Mouse (Mus musculus) hindlimb bud, embryonic 11.5 days (tissue): ENCODE data around the gene Myof.

Experiments
- DNase-seq: peaks from one replicate; pipeline ENCODE4 v3.0.0-alpha.2; 2012; ENCODE audit warnings: low read depth, low spot score; ENCODE audit errors: extremely low spot score

Myof gene

DNA sequence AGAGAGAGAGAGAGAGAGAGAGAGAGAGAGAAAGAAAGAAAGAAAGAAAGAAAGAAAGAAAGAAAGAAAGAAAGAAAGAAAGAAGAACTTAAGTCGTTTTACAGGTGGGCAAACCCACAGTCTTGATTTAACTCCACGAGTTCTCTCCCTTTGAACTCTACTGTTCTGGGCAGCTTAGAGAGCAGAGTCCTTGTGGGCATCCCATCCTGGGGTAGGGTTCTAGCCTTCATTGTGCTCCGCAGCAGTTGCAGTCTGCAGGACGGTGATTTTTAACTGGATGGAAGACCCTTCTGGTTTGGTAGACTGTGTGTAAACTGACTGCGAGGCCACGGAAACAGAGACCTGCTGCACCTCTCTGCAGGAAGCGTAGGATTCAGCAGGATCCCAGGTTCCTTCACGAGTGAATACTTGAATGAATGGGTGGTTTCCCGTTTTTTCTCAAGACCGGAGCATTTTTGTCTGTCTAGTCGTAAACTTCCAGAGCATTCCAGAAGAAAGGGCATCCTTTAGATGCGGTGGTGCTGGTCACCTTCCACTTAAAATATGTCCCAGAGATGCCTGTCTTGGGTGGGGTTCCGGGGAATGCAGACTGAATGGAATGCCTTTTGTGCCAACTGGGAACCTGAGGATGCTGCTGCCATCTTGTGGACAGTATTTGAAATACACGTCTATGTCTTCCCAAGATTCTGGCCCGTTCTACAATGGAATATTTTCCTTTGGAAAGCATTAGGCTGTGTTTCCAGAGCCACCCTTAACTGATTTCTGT lies 156.8 kb downstream of the Myof start:
- DNase-seq = peak; percentile 80

DNA sequence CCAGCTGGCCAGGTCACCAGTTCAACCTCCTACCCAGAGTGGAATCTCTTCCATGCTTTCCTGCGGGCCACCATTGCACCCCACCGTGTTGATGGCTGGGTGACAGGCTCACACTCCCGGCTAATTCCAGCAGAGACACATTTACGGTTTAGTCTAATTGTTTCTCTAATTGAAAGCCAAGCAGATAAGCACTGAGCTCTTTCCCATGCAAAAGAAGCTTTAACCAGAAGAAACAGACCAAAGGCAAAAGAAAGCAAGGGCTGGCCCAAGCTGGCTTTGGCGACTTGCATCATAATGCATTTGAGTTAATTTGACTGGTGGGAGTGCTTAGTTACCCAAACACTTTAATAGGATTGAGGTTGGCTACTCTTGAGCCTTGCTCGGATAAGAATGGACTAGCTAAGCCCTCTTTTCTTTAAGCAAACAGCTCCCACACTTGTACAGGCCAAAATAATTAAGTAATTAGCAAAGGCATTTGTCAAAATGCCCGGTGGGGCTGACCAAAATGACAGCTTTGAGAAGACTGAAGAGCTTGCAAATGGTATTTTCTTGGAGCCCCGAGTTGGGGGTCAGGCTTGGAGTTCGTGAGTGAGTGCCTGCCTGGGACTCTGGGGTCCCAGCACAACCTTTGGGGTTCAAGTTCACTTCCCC lies 161.8 kb downstream of the Myof start:
- DNase-seq = no peak

GRCm38 (mm10) chr19:37877511-37878167 lies 165.7 kb downstream of the Myof start:
- no peak for DNase-seq

GRCm38 (mm10) chr19:37876605-37877245 lies 166.7 kb downstream of the Myof start:
- DNase-seq = no peak

DNA sequence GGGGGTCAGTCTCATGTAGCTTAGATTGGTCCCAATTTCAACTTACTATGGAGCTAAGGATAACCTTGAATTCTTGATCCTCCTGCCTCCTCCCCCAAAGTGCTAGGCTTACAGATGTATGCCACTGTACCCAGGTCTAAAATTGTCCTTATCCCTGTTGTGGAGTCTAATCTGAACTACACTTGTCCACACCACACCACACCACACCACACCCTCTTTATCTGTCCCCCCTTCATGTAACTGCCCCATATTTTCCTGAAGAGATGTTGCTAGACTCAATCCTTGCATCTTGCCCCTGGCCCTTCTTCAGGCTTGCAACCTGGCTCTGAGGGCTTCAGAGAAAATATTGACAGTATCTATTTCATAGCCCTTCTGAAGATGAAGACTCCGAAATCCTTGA lies 169.9 kb downstream of the Myof start:
- no peak for DNase-seq

DNA sequence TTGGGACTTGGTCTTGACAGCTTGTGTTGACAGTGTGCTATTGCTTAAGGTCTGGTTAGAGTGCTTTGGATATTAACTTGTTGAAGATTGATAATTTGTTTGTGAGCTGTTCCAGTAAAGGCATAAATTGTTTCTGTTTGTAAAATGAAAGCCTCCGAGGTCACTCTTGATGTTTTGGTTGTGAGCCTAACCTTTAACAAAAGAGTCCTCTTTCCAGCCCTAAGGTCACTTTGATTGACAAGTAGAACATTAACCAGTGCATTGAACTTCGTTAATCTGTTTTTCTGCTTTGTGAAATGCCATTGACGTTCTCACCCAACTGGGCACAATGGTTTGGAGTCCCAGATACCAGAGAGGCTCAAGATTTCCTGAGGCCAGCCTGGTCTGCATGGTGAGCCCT lies 175.8 kb downstream of the Myof start:
- no peak for DNase-seq

- DNase-seq = no peak
Observed at GRCm38 (mm10) chr19:37866994-37867393, 176.4 kb downstream of the Myof start.

DNA sequence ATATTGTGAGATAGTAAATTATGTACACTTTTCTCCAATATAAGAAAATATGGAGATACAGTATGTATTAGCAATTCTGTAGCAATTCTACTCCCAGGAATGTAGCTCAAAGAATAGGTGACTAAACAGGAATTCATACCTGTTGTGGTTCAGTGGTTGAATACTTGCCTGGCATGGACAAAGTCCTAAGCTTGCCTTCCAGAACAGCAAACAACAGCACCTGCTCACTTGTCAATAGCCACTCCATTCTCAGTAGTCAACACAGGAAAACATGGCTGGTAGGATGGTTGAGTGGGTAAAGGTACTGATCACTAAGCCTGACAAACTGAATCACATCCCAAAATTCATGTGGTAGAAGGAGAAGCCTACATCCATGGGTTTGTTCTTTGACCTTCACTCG lies 182.2 kb downstream of the Myof start:
- DNase-seq = no peak

DNA sequence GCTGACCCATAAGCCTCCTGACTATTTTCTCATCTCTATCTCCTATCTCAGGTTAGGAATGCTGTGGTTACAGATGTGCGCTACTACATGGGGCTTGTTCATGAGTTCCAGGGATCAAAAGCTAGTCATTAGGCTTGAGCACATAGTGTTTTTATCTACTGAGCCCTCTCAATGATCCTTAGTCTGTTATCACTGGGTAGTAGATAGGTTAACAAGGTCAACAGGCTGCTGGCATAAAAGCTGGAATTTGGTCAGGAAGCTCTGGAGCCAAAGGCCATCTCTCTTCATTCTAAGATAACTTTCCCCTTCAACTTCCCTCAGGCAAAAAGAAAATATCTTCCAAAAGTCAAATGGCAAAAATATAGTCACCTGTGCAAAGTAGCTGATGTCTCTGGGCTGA lies 183.1 kb downstream of the Myof start:
- no peak for DNase-seq

DNA sequence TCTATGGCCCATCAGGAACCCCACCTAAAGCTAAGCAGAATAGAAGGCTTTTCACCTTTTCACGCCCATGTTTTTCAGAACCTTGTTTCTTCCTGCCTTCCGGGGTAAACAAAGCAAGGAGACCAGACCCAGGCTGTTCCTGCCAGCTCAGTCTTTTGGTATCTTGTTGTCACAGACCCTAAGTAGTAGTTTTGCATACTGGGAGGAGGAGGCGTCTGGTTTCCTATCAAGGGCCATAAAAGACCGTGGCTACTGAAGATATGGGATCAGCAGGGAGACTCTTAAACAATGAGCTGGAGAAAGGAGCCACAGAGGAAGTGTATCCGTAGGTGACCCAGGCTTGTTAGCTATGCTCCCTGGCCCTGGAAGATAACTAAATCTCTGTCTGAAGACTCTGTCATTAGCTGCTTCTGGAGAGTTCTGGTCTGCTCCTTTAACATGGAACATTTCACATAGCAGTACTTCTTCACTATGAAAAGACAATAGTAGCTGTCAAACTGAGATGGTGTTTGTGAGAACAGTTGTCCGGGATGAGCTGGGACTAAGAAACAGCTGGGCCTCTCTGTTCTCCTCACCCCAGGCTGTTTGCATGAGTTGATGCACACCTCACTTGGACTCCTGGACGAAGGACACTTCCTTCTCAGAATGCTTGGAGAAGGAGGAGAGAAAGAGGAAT lies 184.8 kb downstream of the Myof start:
- no peak for DNase-seq

GRCm38 (mm10) chr19:37852056-37852455 lies 191.3 kb downstream of the Myof start:
- DNase-seq = no peak

DNA sequence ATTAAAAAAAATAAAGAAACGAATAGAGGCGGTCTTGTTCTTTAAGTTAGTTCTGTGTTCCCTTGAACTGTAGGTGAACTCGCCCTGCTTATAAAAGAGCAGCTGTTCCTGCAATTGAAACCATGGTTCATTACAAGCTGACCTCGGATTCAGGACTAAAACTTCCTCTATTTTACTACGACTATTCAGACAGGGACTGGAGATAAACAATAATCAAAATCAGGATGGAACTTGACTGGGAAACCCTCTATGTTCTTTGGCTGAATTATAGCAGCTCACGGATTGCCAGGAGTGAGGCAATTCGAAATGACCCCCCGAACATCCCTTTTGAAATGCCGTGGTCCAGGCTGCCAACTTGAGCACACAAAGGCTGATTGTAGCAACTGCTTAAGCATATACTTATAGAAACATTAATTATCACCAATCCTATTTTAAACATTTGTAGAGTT lies 191.8 kb downstream of the Myof start:
- no peak for DNase-seq
